16 mouse cellular contexts compared by ENCODE assay signal in genomic region chr7:101866491-101867265, GRCm38 (mm10). TPM values are rescaled to one million over a fixed set of nuclear protein-coding genes. Genes with fewer than 3 reads are reported as not detected.
"Had no signal": no experiment of that assay in that cellular context is flagged by ENCODE, and none has a peak within 500 bp of the region (broad histone marks: within the 10 kb centered on the region; RNA-seq: fewer than 3 reads in every experiment).

No protein-coding gene starts in this region.

- H3K9ac ChIP-seq: limb, embryonic 15.5 days; liver, embryonic 12.5 days; lung, embryonic 14.5 days; midbrain, embryonic 12.5 days; stomach, embryonic 15.5 days had no signal

- H3K36me3 ChIP-seq: limb, embryonic 15.5 days; liver, embryonic 12.5 days; midbrain, embryonic 12.5 days; stomach, embryonic 15.5 days had no signal

- H3K4me3 ChIP-seq: limb, embryonic 15.5 days; liver, embryonic 12.5 days; megakaryocyte, embryonic 14.5 days; midbrain, embryonic 12.5 days; stomach, embryonic 15.5 days had no signal

- ATAC-seq: liver, embryonic 12.5 days had no signal

- H3K4me1 ChIP-seq: limb, embryonic 15.5 days; liver, embryonic 12.5 days; stomach, embryonic 15.5 days had no signal

- H3K27ac ChIP-seq: limb, embryonic 15.5 days; liver, embryonic 12.5 days; macrophage; midbrain, embryonic 12.5 days; stomach, embryonic 15.5 days had no signal

- H3K27me3 ChIP-seq: limb, embryonic 15.5 days; midbrain, embryonic 12.5 days; stomach, embryonic 15.5 days had no signal

- DNase-seq: kidney, adult 18-20 months; kidney, postnatal 10 days; layer of hippocampus, adult 9-11 months; layer of hippocampus, postnatal 36 days; lung, embryonic 14.5 days; lung, postnatal 10 days; right cerebral cortex, postnatal 14 days; thymus, postnatal 4 days had no signal

- H3K4me2 ChIP-seq: limb, embryonic 15.5 days; liver, embryonic 12.5 days; lung, embryonic 14.5 days; midbrain, embryonic 12.5 days; stomach, embryonic 15.5 days had no signal

- H3K9me3 ChIP-seq: limb, embryonic 15.5 days; liver, embryonic 12.5 days; midbrain, embryonic 12.5 days; stomach, embryonic 15.5 days had no signal

RNA-seq across cellular contexts. Expression of gene Folr1, which starts 3.9 kb away (rescaled TPM):
- polyA plus RNA-seq: limb, embryonic 11.5 days; macrophage had no signal

RNA-seq across cellular contexts. Expression of gene Folr2, which starts 9.7 kb away (rescaled TPM):
- polyA plus RNA-seq: neural tube, embryonic 14.5 days had no signal
